Mouse (Mus musculus) frontal cortex, postnatal 36 days (tissue): ENCODE results near the gene Hbp1.

Source experiments
- DNase-seq, 2 experiments: peaks; one replicate each; pipeline ENCODE4 v3.0.0; 2022; ENCODE audit warnings: low spot score in 2 of 2

The Hbp1 gene

DNA sequence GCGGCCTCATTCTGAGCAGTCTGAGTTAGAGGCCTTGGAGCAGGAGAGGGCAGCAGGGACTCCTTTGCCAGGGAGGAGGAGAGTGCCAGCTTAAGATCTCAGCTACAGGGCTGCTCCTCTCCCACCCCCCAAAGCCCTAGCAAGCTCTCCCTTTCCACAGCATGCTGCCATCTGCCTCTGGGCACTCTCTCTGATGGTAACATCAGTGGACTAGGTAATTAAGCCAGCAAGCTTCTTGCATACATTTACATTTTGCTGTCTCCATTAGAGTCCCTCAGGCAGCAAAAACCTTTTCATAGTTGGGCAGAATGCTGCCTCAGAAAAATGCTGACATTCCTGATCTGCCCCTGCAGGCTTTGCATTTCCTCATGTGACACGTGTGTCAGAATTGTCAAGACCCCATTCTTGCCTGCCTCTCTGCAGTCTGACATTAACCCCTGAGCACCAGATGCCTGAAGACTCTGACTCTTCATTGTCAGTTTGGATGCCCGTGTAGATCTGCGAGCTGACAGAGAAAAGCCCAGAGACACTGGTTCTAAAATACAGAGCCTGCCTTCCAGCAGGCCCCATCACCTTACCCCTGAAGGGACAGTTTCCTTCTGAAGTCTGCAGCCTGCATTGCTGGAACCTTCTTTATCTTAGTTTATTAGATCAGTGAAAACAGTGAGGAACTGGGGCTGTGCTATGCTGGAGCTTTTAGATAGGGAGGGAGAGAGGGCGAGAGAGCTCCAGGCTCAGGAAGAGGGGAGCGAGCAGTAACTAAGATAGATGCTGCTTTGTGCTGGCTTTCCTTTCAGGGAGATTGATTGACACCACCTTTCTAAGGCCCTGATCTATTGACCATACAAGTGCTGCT lies 44.4 kb downstream of the Hbp1 start:
- DNase-seq = peak in 1 of 2 experiments; percentile 41

DNA sequence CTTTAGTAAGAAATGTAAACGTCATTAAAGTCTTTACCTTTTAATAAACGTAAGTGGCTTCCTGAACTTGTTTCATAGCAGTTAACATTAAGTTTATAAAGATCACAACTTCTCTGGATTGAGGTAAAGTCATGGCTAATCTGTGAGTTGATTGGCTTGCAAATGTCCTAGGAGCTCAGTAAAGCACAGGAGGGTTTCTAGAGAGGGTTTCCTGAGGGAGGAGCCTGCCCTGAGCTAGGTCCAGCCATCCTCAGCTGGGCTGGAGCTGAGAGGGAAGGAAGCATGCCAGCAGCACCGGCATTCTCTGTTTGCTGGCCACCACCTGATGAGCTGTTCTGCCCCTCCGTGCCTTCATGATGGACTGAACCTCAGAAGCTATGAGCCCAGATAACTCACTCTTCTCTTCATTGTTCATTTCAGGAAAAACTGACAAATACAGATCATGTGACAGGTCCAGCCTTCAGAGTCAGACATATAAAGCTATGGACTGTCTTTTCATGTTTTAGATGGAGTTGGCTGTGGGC lies 49.9 kb downstream of the Hbp1 start:
- no peak for DNase-seq

DNA sequence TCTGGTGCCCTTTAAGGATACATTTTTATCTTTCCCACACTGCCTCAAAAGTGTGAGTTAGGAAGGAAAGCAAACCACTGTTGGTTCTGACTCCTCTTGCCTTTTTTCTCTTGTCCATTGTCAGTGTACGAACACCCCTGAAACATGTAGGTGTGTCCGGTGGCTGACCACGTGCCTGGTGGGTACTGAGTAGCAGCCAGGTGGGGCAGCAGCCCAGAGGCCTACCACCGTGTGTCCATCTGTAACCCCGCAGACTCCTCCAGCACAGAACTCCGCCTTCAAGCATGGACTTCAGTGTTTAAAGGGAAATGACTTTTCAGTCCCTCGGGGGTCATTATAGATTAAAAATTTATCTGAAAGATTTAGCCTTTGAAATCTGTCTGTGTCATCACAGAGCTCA lies 52.9 kb downstream of the Hbp1 start:
- no peak for DNase-seq

DNA sequence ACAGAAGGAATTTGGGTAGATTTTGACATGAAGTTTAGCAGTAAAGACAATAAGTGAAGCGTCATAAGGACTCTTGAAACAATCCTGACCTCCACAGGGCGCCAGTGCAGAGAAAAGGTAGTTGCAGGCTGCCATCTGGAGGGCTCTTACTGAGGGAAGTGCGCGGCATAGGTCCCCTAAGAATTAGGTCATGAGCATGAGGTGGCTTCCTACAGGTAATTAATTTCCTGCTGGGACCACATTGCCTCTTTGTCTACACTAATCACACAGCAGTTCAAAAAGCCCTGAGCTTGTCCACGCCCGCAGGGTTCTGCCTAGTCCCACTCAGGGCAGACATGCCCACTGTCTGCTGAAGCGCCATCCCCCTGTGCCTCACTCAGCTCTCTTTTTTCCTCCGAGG lies 53.3 kb downstream of the Hbp1 start:
- DNase-seq = peak in 1 of 2 experiments; percentile 25

DNA sequence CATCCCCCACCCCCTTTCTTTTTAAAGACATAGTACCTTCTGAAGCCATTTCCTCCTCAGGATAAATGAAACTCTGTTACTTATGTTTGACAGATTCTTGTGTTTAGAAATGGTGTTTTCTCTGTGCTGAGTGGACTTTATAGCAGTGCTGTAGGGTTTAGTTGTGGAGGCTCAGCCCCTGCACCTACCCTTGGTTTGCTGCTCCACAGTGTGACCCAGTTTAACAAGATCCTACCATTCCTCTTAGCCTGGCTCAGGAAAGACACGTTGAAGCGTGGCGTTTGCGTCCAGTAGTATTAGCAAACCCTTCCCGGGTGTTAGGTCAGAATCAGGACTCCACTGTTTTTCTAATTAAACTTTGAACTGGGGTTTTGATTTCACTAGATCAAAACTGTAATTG lies 54.0 kb downstream of the Hbp1 start:
- no peak for DNase-seq

DNA sequence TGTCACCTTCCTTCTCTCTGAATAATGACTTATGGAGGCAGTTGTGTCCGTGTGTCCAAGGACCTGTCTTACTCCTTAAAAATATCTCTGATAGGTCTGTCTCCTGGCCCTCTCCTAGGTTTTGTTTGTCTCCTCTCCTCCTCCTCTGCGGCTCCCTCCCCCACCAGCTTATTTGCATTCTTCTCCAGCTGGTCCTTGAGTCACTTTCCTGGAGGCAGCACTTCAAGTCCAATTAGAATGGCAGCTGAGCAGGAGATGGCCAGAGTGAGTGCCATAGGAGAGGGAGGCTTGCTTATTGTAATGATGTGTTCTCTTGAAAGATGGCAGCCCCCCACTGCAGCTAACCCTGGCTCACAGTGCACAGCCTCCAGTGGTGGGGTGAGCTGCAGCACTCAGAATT lies 54.4 kb downstream of the Hbp1 start:
- peak; percentile 66 to 68 for DNase-seq

DNA sequence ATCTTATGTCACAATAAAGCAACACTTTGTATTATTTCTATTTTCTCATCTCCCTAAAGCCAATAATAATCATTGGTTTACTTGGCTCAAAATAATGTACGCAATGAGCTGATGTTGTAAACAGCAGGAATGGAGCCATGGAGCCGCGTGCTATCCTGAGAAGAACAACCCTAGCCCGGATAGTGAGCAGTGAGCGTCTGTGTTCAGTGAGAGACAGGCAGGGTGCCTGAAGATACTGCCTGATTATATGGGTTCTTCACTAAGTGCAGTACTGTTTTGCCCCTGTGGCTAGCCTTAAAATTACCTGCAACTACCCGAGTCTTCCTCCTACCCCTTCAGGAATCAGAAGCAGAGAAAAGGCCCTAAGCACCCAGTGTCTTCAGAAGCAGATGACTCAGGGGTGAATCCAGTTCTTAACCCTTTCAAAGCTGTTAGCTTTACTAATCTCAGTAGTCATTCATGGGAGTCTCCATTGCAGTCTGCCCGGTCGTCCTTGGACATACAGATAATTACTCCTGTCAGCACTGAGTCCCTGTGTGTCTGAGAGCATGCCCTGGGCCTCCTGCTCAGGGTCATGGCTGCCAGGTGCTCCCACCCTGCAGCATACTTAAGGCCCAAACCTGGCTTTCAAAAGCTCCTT lies 55.1 kb downstream of the Hbp1 start:
- DNase-seq = no peak

DNA sequence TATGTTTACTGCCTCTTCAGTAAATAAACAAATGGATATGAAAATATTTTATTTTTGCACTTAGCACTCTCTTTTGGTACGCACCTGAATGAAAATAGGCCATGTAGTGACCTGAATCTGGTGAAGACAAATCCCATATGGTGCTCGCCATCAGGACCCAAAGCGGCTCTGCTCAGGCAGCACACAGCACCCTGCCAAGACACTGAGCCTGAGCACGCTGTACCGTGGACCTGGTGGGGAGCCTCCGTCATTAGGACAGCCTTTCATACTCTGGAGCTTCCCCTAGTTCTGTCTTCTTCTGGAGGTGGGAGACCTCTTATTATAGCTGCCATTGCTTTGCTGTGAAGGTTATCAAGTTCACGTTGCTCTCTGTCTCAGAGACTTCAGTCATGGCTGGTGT lies 57.6 kb downstream of the Hbp1 start:
- no peak for DNase-seq

DNA sequence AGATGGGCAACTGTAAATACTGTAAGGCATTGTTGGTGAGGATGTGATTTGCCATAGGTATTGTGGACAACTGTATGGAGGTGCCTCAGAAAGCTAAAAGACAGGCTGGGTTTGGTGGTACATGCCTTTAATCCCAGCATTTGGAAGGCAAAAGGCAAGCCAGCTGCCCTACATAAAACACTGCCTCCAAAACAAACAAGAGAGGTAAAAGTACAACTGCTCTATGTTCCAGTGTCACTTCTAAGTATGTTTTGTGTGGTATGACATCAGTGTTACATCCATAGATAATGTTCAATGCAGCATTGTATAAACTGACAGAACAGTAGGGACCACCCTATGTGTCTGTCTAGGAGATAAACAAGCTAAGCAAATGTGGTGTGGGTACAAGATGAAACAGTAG lies 58.3 kb downstream of the Hbp1 start:
- no peak for DNase-seq

DNA sequence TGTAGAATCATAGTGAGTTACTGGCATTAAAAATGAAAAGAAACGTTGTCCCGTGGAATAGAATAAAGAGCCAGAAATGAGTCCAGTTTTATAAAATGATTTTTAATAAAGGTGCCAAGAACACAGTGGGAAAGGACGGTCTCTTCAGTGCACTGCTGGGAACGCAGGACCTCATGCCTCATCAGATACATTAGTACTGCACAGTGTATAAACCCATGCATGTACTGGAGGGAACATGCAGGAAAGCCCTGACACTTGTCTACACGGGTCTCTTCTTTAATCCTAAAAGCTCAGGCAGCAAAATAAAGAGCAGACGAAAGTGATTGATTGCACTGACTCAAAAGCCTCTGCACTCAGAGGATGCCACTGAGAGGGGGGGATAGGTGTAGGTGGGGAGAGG lies 59.6 kb downstream of the Hbp1 start:
- DNase-seq = no peak

DNA sequence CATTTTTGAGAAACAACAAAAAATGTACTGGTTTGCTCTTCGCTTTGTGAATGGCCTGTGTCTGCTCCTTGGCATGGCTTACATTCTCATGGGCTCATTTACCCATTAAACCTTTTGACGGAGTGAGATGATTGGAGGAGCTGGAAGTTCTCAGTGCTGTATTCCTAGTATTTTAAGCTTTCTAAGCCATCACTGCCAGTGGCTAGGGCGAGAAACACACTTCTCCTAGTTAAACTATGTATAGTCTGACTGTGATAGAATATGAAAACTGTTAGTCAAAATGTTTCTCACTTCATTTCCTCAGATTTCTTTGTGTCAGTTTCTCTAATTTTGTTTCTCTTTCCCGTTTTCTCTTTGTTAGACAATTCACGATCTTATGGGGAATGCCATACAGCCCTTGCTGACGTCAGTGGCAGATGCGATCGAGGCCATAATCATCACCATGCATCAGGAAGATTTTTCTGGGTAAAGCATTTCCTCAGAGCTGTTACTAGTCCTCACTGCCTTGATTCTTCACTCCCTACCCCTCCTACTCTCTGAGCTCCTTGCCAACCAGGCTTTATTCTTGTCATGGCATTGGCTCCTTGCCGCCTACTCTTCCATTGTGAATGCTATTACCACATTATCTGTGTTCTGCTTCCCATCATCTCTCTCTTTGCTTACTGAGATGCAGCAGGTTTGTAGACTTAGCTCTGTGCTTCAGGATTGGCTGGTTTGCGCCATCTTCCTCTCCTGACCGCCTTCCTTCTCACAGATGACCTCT lies 64.3 kb downstream of the Hbp1 start:
- DNase-seq = peak; percentile 72 to 85

DNA sequence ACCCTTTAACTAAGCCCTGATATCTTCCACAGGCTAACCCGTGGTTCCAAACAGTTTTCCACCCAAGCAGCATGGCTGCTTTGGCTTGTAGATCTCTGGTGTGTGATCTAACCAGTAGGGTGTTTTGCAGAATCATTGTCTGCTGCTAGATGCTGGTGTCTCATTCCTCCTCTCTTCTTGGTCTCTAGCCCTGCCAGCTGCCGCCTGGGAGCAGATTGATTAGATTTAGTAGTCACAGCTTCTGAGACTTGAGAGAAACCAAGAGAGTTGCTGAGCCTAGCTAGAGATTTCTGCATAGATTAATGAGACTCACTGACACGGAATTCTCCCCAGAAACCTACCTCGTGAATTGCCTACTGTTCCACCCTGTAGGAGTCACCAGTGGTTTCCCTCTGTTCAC lies 65.3 kb downstream of the Hbp1 start:
- peak; percentile 15 to 16 for DNase-seq

DNA sequence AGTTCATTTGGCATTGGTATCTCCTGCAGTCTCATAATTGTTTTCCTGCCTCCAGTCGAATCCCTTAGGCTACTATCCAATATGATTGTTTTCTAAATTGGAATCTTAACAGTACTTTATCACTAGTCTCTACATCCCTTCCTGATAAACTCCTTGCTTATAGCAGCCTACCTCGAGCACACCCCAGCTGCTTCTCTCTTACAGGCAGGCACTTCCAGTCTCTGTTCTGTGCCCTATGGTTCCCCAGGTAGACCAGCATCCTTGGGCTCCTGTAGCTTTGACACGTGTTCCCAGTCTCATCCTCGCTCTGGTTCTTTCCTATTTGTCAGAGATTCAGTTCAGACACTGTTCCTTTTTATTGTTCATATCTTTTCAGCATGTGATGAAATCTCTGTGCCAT lies 66.0 kb downstream of the Hbp1 start:
- no peak for DNase-seq

DNA sequence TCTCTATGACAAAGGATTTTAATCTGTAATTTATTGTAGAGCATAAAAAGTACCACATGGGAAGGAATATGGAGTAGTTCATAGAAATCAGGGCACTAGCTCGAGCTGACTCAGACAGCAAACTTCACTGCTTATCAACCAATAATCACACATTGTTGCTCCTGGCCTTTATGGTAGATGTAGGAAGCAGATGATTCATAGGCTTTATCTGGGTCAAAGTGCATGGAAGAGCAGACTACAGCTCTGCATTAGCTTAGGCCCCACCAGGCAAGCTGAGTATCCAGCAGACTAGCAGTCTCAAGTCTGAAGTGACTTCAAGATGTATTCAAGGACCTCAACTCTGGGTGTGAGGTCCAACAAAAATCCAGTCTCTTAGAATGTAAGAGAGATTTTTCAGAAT lies 67.6 kb downstream of the Hbp1 start:
- no peak for DNase-seq

DNA sequence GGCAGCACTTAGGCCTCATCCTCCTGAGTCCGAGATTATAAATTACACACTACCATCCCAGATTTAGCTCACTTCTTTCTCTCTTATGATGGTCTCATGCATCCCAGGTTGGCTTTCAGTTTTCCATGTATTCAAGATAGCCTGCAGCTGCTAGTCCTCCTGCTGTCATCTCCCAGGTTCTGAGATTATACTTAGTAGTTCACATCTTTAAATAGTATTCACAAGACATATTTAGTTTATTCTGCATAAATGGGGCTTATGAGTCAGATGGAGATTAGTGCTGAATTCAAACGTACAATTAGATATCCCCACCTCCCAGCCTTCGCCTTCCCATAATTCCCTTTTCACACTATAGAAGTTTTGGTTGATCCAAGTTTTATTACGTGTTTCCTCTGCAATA lies 73.6 kb downstream of the Hbp1 start:
- no peak for DNase-seq
